Mouse (Mus musculus) adrenal gland, adult 8-10 months (tissue): ENCODE measurements at regions not wholly inside any gene's neighbourhood (a gene's known extent, or its start where the extent isn't known, plus 50 kb on each side); places are given as distances from the start of the nearest gene placed in this dataset.

Experiments
- DNase-seq: peaks from one replicate; pipeline ENCODE4 v3.0.0; 2022

DNA sequence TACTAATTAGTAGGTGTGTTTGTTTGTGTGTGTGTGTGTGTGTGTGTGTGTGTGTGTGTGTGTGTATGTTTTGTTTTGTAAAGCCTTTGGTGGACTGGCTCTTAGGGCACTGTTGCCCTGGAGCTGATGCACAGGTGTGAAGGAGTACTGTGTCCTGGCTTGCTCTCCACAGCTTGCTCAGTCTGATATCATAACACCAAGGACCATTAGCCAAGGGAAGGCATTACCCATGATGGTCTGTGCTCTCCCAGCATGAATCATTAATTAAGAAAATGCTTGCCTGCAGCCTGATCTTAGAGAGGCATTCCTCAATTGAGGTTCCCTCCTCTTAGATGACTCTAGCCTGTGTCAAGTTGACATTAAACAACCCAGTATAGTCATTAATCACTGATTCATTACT is 54.7 kb downstream of the Spry2 start:
- DNase-seq = no peak

DNA sequence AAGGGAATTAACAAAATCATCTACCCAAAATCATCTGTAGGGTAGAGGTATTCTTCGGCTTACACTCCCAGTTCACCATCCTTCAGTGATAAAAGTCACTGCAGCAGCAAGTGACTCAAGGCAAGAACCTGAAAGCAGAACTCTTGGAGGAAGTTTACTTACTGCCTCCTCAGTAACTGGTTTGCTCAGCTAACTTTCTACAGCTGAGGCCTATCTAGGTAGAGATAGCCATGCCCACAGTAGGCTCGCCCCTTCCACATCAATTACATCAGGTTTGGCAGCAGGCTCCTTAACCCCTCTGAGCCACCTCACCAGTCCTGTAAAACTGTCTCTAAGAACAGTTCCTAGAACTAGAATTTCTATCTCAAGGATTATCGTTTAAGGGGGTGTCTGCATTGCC is 59.1 kb downstream of the Spry2 start:
- no peak for DNase-seq

DNA sequence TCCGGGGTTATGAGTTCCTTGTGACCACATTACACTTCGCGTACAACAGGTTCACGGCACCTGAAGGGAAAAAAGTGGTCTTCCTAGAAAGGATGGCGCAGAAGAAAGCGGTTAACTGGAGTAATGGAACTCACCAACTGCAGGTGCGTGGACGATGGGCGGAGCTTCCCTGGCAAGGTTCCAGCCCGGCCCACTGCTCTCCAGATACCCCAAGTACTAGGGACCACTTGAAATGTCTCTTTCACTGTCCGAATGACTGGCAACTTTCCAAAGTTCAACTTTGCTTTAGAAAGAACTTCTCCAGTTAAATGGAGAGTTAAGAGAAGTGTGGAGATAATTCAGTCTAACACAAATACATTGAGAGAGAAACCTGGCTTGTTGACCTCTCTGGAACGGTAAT is 65.9 kb downstream of the Spry2 start:
- no peak for DNase-seq

DNA sequence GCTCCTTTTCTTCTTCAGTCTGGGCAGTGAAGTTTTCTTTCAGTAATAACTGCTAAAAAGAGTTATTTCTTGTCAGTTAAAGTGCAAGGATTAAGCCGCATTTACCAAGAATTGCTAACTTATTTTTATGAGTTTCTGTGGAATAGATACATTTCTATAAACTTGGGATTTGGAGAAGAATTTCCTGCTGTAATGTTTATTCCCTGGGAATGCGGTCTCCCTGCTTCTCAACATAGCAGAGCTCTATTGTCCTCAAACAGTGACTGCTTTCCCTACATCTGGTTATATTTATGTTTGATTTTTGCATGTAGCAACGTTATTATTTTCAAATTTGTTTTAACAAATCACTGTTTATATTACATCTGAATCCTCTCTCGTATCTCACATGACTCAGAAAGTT is 66.3 kb downstream of the Spry2 start:
- DNase-seq = no peak

DNA sequence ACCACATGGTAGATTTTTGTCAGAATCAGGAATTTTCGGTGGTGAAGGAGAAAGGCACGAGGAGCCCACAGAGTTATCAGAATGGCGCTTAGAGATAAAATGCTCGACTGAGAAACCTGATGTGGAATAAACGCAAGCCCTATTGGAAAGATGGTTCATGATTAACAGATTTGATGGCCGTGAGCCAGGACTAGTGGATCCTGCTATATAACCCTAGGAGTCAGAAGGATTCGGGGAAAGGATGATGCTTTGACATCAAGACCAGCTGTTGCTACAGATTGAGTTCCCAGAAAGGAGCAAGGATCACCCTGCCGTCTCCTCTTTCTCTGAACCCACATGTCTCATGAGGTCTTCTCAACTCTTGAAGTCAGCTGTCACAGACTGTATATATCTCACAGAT is 73.5 kb downstream of the Spry2 start:
- no peak for DNase-seq

DNA sequence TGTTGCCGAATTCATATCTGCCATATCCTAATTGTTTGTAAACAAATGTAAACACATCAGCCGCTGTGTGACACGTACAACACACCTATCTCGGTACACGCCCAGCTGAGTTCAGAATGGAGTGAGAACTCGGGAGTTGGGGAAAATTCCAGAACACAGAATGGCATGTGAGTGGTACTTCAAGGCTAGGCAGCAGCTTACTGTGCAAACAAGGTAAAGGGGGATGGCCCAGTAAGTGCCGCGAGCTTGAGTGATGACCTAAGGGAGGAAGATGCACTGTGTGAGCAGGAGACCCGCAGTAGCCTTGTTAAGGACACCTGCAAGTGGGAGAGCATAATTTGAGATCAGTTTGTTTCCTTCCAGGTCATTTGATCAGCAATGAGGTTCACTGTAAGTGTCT is 74.0 kb downstream of the Spry2 start:
- DNase-seq = no peak

DNA sequence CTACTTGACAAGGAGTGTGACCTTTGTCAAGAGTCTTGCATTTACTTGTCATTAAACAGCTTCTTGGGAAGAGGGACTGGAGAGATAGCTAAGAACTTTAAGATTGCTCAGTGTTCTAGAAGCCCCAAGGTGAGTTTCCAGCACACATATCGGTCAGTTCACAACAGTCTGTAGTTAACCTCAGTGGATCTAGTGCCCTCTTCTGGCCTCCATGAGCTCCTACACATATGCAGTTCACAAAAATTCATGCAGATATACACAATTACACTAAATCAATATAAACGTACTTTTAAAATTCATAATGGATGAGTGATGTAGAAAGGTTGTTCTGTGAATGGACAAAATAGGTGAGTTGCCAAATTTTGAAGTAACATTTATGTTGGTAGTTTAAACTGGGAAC is 77.1 kb downstream of the Spry2 start:
- no peak for DNase-seq

DNA sequence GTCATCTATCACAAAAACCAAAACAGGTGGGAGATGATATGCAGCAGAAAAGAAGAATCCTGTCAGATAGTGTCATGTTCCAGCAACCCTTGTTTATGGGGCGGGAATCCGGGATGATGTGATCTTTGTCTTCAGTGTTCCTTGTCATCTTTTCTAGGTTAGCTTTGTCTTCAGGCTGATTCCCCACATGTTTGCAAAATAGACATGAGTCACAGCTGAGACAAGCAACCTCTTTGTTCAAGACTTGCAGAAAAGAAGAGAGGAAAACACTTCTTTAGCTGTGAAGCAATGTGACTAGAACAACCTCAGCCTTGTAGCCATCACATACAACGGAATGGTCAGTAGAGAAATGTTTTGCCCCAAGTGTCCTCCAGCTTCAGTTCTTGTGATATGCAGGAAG is 77.8 kb downstream of the Spry2 start:
- no peak for DNase-seq

DNA sequence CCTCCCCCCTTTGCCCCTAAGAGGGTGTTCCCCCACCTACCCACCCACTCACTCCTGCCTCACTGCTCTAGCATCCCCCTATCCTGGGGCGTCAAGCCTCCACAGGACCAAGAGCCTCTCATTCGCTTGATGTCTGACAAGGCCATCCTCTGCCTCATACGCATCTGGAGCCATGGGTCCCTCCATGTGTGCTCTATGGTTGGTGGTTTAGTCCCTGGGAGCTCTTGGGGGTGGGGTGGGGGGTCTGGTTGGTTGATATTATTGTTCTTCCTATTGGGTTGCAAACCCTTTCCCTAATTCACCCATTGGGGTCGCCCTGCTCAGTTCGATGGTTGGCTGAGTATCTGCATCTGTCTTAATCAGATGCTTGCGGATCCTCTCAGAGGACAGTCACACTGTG is 79.1 kb downstream of the Spry2 start:
- DNase-seq = no peak

DNA sequence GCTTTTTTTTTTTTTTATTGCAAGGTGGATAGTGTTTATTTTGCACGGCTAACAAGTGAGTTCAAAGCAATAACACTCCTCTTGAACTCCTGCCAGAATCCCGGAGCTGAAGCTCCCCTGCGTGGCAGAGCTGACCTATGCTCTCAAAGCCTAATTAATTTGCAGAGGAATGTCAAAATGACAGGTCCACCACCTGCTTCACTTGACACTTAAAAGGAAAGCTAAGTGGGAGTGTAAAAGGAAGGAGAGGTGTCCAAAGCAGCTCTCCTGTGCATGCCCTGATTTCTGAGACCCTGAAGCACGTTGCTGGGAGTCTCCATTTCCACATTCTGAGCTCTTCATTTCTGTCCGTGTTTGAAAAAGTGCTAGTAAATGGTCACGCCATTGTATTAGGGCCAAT is 80.8 kb downstream of the Spry2 start:
- DNase-seq = no peak

DNA sequence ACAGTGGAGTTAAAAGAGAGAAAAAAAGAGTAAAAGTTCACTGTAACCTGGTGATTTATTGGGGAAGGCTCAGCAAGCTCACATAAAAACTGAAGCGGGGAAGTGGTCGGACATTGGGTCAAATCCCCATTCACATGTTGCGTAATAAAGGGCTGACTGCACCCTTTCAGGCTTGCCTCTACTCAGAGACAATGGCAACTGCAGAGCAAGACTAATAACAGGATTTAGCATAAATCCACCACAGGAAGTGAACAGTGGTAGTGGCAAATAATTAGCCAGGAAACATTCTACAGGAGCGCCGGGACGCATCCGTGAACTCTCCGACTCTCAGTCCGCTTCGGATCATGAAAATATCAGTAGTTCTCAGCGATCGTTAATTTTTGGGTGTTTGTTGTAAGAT is 81.3 kb downstream of the Spry2 start:
- DNase-seq = no peak

DNA sequence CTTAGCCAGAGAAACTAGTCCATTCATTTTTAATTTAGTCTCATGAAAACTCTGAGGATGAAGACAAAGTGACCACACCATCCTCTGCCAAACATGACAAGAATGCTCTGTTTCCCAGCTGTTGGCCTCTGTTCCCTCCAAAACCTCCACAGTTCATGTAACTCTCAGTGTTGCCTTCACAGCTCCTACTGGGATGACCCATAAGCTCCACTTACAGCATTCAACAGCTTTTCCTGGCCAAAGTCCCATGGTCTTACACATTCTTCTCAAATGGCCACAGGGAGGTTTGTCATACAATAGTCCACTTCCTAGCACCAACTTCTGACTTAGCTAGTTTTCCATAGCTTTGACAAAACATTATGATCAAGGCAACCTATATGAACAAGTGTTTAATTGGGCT is 83.0 kb downstream of the Spry2 start:
- no peak for DNase-seq

DNA sequence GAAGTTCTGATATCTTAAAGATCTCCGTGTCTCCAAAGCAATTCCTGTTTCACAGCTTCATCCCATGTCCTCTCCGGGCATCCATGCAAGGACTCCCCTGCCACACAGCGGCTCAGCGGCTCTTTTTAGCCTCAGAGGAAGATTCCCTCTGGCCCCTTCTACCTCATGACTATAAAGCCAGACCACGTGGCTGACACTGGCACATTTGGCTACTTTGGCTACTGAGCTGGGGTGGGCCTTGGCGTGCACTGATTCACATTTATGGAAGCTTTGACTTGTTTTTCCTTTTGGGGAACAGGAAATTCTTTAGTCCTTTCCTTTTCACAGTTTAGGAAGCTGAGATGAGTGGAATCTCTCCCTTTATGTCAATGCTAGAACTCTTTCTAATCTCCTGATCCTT is 83.5 kb downstream of the Spry2 start:
- no peak for DNase-seq

DNA sequence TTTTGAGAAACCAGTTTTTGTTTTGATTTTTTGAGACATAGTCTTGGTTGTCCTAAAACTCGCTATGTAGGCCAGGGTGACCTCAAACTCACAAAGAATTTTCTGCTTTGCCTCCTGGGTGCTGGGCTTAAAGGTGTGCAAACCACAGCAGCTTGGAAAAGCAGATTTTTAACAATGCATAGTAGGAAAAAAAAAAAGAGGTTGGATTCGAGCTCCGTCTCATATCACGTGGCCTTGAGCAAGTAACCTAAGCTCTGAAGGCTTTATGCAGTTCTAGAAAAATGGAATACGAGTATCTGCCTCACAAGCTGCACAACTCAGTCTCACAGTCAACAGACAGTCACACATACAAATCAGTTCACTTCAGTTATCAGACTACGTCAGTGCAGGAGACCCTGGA is 90.9 kb downstream of the Spry2 start:
- no peak for DNase-seq

DNA sequence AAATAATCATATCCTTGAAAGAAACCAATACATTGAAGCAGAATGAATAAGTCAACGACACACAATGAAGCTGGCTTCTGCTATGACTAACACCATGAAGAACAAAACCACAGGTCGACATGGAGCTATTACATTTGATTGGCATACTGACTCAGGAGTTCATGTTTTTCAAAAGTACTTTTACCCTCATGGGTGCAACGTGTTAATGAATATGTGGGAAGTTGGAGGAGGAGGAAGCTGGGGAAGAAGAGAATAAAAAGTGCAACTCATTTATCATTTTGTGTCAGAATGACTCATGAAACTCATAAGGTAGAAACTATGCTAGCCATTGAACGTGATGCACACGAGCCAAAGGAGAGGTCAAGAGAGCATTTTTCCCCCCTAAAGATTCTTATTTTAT is 91.3 kb downstream of the Spry2 start:
- DNase-seq = no peak

DNA sequence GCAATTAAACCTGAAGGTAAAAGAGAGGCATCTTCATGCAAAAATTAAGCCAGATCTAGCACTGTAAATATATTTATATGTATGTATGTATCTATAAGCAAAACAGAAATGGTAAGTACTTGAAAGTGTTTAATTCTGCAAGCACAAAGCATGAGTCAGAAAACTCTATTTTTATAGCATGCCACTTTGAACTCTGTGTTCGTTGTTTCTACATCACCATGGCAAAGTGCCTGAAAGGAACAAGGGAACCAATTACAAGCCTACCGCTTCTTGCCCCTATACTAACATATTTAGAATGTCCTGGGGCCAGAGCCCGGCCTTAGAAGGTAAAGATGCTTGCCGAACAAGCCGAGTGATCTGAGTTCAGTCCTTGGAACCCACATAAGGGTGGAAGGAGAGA is 91.9 kb downstream of the Spry2 start:
- no peak for DNase-seq

DNA sequence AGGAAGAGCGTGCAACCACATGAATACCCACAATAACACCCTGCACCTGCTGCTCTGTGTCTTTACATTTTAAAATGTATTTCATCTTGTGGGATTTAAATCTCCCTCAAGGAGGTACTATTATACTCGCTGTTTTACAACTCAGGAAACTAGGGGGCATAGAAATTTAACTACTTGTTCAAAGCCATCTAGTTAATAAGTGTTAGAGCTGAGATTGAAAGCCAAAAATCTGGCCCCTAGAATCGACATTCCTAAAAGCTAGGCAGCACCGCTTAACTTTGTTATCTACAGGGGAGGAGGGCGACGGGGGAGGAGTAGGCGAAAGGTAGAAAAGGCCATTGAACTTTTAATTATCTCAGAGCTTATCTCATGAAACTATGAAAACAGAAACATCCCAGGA is 93.3 kb downstream of the Spry2 start:
- no peak for DNase-seq

DNA sequence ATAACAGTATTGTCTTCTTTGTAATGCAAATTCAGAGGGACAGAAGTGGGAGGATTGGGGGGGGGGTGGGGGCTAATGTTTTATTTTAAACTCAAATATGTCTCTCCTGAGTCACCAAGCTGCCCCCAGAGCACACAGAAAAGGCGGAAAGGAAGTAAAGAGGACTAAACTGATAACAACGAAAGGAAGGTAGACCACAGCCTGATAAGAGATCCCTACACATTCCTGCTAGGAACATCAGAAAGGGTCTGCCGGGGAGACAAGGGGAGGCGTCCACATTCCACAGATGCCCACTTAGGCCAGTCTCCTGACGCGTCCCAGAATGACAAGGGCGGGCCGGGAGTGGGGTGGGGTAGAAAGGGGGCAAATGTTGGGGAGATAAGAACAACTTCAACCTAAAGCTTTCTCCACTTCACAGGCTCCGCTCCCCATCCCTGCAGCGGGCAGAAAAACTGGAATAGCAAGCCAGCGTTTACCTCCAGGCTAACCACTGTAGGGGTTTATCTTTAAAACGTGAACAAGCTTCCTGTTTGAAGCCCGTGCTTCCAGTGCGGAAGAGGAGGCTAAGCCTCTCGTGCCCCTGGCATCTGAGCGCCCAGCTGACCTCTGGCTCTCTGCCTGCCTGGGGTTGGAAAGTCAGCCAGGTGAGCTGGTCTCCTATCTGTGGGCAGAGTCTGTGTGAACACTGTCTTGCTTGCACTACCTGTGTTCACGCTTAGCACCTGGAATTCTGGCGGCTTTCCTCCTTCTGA is 93.9 kb downstream of the Spry2 start:
- no peak for DNase-seq

DNA sequence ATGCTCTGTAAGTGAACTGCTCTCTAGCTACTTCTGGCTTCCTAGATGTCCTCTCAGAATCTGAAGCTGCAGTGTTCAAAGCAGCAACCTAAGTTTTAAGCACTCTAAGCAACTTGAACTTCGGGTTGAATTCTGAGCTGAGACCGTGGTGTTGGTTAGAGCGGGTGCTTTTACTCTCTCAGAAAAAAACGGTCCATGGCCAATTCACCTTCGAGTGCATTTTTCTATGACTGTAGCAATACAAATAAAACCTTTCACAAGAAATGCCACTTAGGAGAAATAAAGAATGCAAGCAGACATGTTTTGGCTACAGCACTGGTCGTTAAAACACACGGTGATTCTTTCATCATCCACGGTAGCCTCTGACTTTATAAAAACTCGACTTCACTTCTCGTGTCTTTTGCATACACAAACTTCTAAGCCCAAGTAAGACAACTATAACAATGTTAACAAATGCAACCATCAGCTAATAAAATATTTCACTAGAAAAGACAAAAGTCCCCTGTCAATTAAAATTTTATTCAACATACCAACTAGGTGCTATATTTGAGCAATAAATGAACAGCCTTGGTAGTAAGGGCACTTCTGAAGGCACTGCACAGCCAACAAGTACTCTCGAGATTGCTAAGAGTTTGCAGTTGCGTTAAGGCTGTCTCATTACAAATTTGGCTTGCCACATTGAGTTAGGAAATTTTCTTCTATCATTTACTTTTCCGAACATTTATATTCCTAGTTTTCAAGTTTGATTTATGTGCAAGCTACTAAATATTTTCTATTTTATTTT is 96.3 kb downstream of the Spry2 start:
- DNase-seq = no peak

DNA sequence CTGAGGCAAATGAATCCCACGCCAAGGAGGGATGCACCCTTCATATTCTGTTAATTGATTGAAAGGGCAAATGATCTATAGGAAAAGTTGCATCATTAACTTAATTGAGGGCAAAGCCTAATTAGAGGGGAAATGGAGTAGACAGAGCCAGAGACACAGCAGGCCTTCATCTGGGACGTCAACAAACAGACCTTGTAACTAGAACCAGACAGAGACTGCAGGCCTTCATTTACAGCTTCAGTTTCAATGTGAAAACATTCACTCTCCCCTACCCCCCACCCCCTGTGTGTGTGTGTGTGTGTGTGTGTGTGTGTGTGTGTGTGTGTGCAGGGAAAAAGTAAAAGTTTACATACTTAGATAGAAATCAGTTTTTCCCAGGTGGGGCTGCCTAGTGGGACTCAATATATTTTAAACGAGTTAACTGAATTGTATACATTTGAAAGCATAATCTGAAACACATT is 97.2 kb downstream of the Spry2 start:
- DNase-seq = no peak

DNA sequence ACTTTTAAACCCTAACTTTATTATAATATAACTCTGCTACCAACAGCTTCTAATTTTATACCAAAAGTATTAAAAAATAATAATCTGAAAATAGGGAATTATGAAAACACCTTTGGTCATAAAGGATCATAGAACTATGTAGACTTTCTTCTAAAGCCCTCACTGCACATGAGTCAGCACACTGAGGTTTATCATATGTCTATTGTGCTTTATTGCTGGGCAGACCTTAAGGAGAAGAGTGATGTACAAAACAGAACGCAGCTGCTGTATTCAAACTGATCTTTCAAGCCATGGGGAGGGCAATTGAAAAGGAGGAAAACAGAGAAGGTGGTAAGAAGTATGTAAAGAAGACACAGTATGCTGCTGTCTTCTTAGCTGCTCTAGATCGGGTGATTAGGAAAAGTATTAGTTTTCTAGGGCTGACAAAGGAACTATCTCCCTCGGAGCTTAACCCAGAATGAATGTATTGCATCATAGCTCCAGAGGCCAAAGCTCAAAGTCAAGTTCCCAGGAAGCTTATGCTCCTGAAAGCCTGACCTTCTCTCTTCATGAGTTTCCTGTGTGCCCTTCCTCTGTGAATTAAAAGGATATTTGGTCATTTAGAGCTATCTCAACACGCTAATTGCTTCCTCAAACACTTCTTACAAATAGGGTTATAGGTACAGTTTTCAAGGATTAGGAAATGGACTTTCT is 103.5 kb downstream of the Spry2 start:
- no peak for DNase-seq

DNA sequence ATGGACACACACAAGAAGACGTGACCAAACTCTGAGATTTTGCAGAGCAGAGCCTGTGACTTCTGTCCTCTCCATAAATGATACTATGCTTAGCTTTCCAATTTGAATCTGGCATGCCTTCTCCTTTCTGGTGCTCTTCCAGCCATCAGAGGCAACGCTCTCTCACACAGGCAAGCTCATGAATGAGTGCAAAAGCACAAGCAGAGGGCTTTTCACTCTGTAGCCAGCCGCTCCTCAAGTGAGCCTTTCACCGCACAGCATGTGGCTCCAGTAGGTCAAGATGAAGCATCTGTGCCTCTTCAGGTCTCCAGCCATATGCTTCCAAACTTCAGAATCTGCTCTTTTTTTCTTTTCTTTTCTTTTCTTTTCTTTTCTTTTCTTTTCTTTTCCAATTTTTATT is 106.2 kb downstream of the Spry2 start:
- no peak for DNase-seq

DNA sequence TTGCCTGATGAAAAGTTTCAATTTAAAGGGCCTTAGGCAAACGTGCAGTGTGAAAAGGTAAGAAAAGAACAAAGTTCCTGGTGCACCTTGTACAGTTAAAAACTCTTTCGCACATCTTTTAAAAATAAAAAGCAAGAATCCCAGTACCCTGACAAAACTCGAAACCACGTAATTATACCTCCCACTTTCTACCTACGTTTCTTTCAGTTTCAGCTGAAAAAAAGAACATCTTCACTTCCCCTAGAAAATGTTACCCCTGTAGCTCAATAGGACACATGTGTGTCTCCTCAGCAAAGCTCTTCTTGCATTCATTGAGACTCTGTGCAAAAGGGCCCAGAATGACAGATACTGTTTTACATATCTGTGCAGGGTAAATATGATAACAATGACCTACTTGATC is 113.2 kb downstream of the Spry2 start:
- no peak for DNase-seq

DNA sequence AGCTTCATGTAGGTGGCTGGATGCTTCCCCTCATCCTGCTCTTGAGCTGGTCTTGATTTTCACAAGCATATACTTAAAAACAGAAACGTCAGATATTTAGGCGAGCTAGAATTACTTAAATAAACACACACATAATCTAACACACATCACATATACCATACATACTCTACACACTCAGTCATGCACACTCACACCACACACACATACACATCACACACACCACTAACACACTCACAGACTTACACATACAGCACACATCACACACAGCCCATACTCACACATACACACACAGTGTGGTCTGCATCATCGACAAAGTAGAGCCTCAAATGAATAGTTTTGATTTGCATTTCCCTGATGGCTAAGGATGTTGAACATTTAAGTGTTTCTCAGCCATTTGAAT is 116.9 kb downstream of the Spry2 start:
- DNase-seq = no peak
